Mouse (Mus musculus) mesoderm, embryonic 11.5 days (tissue): ENCODE results near the gene Mchr1.

Experiments used
- DNase-seq: peaks from one replicate; pipeline ENCODE4 v3.0.0-alpha.2; 2012; ENCODE audit warnings: low read depth, low spot score

Gene Mchr1

DNA sequence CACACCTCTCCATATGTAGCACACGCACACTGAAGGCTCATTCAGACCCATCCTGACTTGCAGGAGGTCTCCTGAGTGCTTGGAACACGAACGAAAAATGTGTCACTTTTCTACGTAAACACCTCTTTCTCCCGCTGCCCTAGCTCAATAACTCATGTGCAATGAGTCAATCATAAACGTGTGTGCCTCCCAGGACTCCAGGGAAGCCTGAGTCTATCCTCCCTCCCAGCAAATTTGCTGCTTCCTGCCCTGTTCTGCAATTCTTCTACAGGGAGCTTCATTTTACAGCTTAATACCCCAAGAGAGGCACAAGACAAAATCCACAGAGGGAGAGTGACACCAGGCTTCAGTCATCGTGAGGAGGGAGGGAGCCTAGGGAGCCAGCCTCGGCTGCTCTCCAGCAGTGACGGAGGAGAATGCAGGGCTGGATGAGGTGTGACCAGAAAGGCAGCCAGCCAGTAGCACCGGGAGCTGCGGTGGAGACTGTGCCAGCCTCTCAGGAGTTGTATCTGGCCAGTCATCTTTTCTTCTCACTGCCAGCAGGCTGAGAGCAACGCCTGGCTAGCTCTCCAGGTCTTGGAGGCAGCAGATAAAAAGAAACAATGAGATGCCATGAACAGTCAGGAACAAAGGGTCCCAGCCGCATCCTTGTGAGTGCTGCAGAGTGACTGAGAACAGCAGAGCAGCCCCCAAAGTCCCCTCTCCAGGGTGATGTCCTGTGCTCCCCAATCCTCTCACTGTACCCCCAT lies 37.2 kb downstream of the Mchr1 start:
- DNase-seq: no peak

DNA sequence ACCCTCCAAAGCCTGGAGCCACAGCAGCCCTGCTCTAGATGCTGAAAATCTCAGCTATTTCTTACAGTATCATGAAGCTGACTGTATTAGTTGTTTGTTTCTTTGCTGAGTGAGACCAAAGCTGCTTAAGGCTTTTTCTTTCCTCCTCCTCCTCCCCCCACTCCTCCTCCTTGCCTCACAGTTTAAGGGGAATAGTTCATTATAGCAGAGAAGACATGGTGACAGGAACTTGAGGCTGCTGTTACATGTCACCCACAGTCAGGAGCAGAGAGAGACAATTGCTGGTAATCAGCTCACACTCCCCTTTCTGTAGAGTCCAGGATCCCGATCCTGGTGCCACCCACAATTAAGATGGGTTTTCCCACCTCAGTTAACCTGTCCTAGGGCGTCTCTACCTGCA lies 38.1 kb downstream of the Mchr1 start:
- DNase-seq: no peak

DNA sequence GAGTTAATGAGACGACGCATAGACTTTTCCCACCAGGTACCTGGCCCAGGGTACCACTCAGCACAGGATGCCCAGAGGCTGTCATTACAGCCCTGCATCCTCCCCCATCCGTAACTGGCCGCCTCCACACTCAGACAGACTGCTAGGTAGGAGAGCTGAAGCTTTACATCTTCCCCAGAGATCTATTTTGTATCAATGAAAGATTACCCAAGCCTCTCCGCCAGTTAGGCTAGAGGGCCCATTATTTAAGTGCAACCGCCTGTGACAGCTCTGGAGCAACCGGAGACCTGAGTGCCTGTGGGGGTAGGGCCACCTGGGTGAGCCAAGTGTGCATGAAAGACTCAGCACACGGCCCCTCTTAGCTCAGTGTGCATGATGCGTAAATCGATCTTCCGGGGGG lies 42.6 kb downstream of the Mchr1 start:
- peak; percentile 59 for DNase-seq

DNA sequence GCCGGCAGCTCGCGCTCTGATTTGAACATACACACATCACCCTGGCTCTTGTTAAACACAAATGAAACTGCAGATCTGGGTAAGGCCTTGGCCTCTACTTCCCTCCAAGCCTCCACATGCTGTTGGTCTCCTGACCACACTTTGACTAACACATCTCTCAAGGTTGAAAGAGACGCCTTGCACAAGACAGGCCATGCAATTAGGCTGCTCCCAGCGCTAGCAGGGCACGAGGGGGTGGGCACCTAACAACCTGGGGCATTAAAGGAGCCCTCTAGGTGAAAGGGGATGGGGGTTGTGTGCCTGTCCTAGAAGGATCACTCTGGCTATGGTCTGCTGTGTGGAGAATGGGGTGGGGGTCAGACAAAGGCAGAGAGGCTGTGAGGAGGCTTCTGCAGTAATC lies 43.4 kb downstream of the Mchr1 start:
- no peak for DNase-seq

DNA sequence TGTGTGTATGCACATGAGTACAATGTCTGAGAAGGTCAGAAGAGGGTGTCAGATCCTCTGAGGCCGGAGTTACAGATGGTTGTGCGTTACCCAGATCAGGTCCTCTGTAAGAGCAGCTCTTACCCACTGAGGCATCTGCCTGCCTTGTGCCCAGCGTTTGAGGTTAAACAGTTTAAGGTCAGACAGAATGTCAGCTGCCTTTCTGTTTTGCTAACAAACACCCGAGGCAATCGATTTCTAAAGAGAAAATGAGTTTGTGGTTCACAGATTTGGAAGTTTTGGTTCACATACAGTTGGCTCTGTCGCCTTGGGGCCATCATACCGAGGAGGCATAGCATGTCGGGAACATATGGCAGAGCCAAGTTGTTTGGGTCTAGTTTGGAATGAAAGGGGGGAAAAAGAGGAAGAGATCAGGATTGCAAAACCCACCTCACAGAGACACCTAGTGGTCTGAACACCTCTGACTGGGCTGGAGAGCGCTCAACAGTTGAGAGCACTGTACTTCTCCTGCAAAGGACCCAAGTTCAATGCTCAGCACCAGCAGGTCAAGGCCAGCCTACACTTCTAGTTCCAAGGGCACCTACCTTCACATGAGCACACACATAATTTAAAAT lies 48.9 kb downstream of the Mchr1 start:
- DNase-seq: no peak
